Mouse (Mus musculus): ENCODE measurements around the gene Egr2.

- TF ChIP-seq CTCF (IDR thresholded peaks at IDR 0.05; ENCODE audit: low read depth) (no peak), EP300 (optimal IDR thresholded peaks at IDR 0.05) (no peak)
Observed at GRCm38 (mm10) chr10:67573310-67573709, 38.0 kb downstream of the Egr2 start.
